Mouse (Mus musculus): ENCODE results near the gene Lama1. TPM values are rescaled to one million over a fixed set of nuclear protein-coding genes. Genes with fewer than 3 reads are reported as not detected.

Lama1 gene
- total RNA-seq, 1 experiment, result 112 TPM

GRCm38 (mm10) chr17:67690689-67691088 is 6.4 kb upstream of the Lama1 start:
- Histone ChIP-seq H3K9ac (ENCODE audit: insufficient read depth, low read depth, low read length, poor library complexity, severe bottlenecking) (no peak overlapping the region), H3K4me1 (ENCODE audit: control insufficient read depth in 2 of 2, insufficient read depth in 2 of 2, low read length in 2 of 2, poor library complexity in 1 of 2) (peaks cover 7 to 12% of the 10 kb centered on the region in 2 experiments), H3K27ac (ENCODE audit: insufficient read depth, low read depth, low read length, poor library complexity, severe bottlenecking) (no peak overlapping the region), H3K36me3 (ENCODE audit: control insufficient read depth, insufficient read depth, low read length, poor library complexity, severe bottlenecking) (no peaks in the 10 kb centered on the region), H3K9me3 (ENCODE audit: control insufficient read depth, insufficient read depth, low read depth, low read length) (no peaks in the 10 kb centered on the region), H3K4me3 (ENCODE audit: insufficient read depth in 1 of 2, low read depth in 1 of 2, low read length in 2 of 2, poor library complexity in 1 of 2, severe bottlenecking in 1 of 2) (no peak overlapping the region)
- TF ChIP-seq ZNF384 (IDR thresholded peaks at IDR 0.05; ENCODE audit: low read depth, low read length) (no peak), CHD2 (IDR thresholded peaks at IDR 0.05; ENCODE audit: low read depth, low read length) (no peak), ZC3H11A (IDR thresholded peaks at IDR 0.05; ENCODE audit: borderline replicate concordance, low read depth, low read length) (no peak), MAFK (IDR thresholded peaks at IDR 0.05; ENCODE audit: insufficient read depth, low read depth, low read length) (no peak), HCFC1 (IDR thresholded peaks at IDR 0.05; ENCODE audit: borderline replicate concordance, insufficient read depth, low read length) (no peak)
- no peak for DNase-seq (ENCODE audit: low read depth, low spot score)
- in situ Hi-C loops (cut with MboI; ENCODE audit: low sequenced_read_pairs in 2 of 2, unreplicated experiment in 2 of 2), result no loop called here

GRCm38 (mm10) chr17:67692651-67693050 is 4.4 kb upstream of the Lama1 start:
- Histone ChIP-seq H3K9me3 (ENCODE audit: control insufficient read depth, insufficient read depth, low read depth, low read length) (no peaks in the 10 kb centered on the region), H3K36me3 (ENCODE audit: control insufficient read depth, insufficient read depth, low read length, poor library complexity, severe bottlenecking) (no peaks in the 10 kb centered on the region), H3K9ac (ENCODE audit: insufficient read depth, low read depth, low read length, poor library complexity, severe bottlenecking) (no peak overlapping the region), H3K4me1 (ENCODE audit: control insufficient read depth in 2 of 2, insufficient read depth in 2 of 2, low read length in 2 of 2, poor library complexity in 1 of 2) (peaks cover 7 to 12% of the 10 kb centered on the region in 2 experiments), H3K27ac (ENCODE audit: insufficient read depth, low read depth, low read length, poor library complexity, severe bottlenecking) (no peak overlapping the region), H3K4me3 (ENCODE audit: insufficient read depth in 1 of 2, low read depth in 1 of 2, low read length in 2 of 2, poor library complexity in 1 of 2, severe bottlenecking in 1 of 2) (no peak overlapping the region)
- in situ Hi-C loops (cut with MboI; ENCODE audit: low sequenced_read_pairs in 2 of 2, unreplicated experiment in 2 of 2), result no loop called here
- TF ChIP-seq HCFC1 (IDR thresholded peaks at IDR 0.05; ENCODE audit: borderline replicate concordance, insufficient read depth, low read length) (no peak), ZNF384 (IDR thresholded peaks at IDR 0.05; ENCODE audit: low read depth, low read length) (no peak), MAFK (IDR thresholded peaks at IDR 0.05; ENCODE audit: insufficient read depth, low read depth, low read length) (no peak), ZC3H11A (IDR thresholded peaks at IDR 0.05; ENCODE audit: borderline replicate concordance, low read depth, low read length) (no peak), CHD2 (IDR thresholded peaks at IDR 0.05; ENCODE audit: low read depth, low read length) (no peak)
- DNase-seq (ENCODE audit: low read depth, low spot score), result no peak

GRCm38 (mm10) chr17:67693861-67694260 is 3.2 kb upstream of the Lama1 start:
- DNase-seq (ENCODE audit: low read depth, low spot score), result no peak
- in situ Hi-C loops (cut with MboI; ENCODE audit: low sequenced_read_pairs in 2 of 2, unreplicated experiment in 2 of 2), result no loop called here
- Histone ChIP-seq H3K36me3 (ENCODE audit: control insufficient read depth, insufficient read depth, low read length, poor library complexity, severe bottlenecking) (no peaks in the 10 kb centered on the region), H3K4me1 (ENCODE audit: control insufficient read depth in 2 of 2, insufficient read depth in 2 of 2, low read length in 2 of 2, poor library complexity in 1 of 2) (peaks cover 10 to 15% of the 10 kb centered on the region in 2 experiments), H3K27ac (ENCODE audit: insufficient read depth, low read depth, low read length, poor library complexity, severe bottlenecking) (no peak overlapping the region), H3K9ac (ENCODE audit: insufficient read depth, low read depth, low read length, poor library complexity, severe bottlenecking) (no peak overlapping the region), H3K9me3 (ENCODE audit: control insufficient read depth, insufficient read depth, low read depth, low read length) (no peaks in the 10 kb centered on the region), H3K4me3 (ENCODE audit: insufficient read depth in 1 of 2, low read depth in 1 of 2, low read length in 2 of 2, poor library complexity in 1 of 2, severe bottlenecking in 1 of 2) (no peak overlapping the region)
- no peak for TF ChIP-seq CHD2 (IDR thresholded peaks at IDR 0.05; ENCODE audit: low read depth, low read length)
- TF ChIP-seq MAFK (IDR thresholded peaks at IDR 0.05; ENCODE audit: insufficient read depth, low read depth, low read length), result no peak
- TF ChIP-seq HCFC1 (IDR thresholded peaks at IDR 0.05; ENCODE audit: borderline replicate concordance, insufficient read depth, low read length), result no peak
- TF ChIP-seq ZC3H11A (IDR thresholded peaks at IDR 0.05; ENCODE audit: borderline replicate concordance, low read depth, low read length), result no peak
- TF ChIP-seq ZNF384 (IDR thresholded peaks at IDR 0.05; ENCODE audit: low read depth, low read length), result no peak

GRCm38 (mm10) chr17:67697461-67697891 is 417 bp downstream of the Lama1 start:
- no peak for DNase-seq (ENCODE audit: low read depth, low spot score)
- Histone ChIP-seq H3K4me1 (ENCODE audit: control insufficient read depth in 2 of 2, insufficient read depth in 2 of 2, low read length in 2 of 2, poor library complexity in 1 of 2) (peaks cover 10 to 15% of the 10 kb centered on the region in 2 experiments), H3K27ac (ENCODE audit: insufficient read depth, low read depth, low read length, poor library complexity, severe bottlenecking) (no peak overlapping the region), H3K4me3 (ENCODE audit: insufficient read depth in 1 of 2, low read depth in 1 of 2, low read length in 2 of 2, poor library complexity in 1 of 2, severe bottlenecking in 1 of 2) (peak overlapping the region; percentile 75 to 81), H3K36me3 (ENCODE audit: control insufficient read depth, insufficient read depth, low read length, poor library complexity, severe bottlenecking) (no peaks in the 10 kb centered on the region), H3K9me3 (ENCODE audit: control insufficient read depth, insufficient read depth, low read depth, low read length) (no peaks in the 10 kb centered on the region), H3K9ac (ENCODE audit: insufficient read depth, low read depth, low read length, poor library complexity, severe bottlenecking) (peak overlapping the region; percentile 70)
- no peak for TF ChIP-seq ZC3H11A (IDR thresholded peaks at IDR 0.05; ENCODE audit: borderline replicate concordance, low read depth, low read length)
- in situ Hi-C loops (cut with MboI; ENCODE audit: low sequenced_read_pairs in 2 of 2, unreplicated experiment in 2 of 2), result no loop called here

GRCm38 (mm10) chr17:67698301-67698700 is 1.2 kb downstream of the Lama1 start:
- Histone ChIP-seq H3K9me3 (ENCODE audit: control insufficient read depth, insufficient read depth, low read depth, low read length) (no peaks in the 10 kb centered on the region), H3K9ac (ENCODE audit: insufficient read depth, low read depth, low read length, poor library complexity, severe bottlenecking) (no peak overlapping the region), H3K4me1 (ENCODE audit: control insufficient read depth in 2 of 2, insufficient read depth in 2 of 2, low read length in 2 of 2, poor library complexity in 1 of 2) (peaks cover 10 to 15% of the 10 kb centered on the region in 2 experiments), H3K4me3 (ENCODE audit: insufficient read depth in 1 of 2, low read depth in 1 of 2, low read length in 2 of 2, poor library complexity in 1 of 2, severe bottlenecking in 1 of 2) (peak overlapping the region; percentile 75 to 81), H3K36me3 (ENCODE audit: control insufficient read depth, insufficient read depth, low read length, poor library complexity, severe bottlenecking) (no peaks in the 10 kb centered on the region), H3K27ac (ENCODE audit: insufficient read depth, low read depth, low read length, poor library complexity, severe bottlenecking) (no peak overlapping the region)
- in situ Hi-C loops (cut with MboI; ENCODE audit: low sequenced_read_pairs in 2 of 2, unreplicated experiment in 2 of 2), result no loop called here
- TF ChIP-seq HCFC1 (IDR thresholded peaks at IDR 0.05; ENCODE audit: borderline replicate concordance, insufficient read depth, low read length) (no peak), ZC3H11A (IDR thresholded peaks at IDR 0.05; ENCODE audit: borderline replicate concordance, low read depth, low read length) (no peak), CHD2 (IDR thresholded peaks at IDR 0.05; ENCODE audit: low read depth, low read length) (no peak), MAFK (IDR thresholded peaks at IDR 0.05; ENCODE audit: insufficient read depth, low read depth, low read length) (no peak), ZNF384 (IDR thresholded peaks at IDR 0.05; ENCODE audit: low read depth, low read length) (no peak)
- no peak for DNase-seq (ENCODE audit: low read depth, low spot score)
